Mouse (Mus musculus): ENCODE results near the gene Brf1.

Gene Brf1

GRCm38 (mm10) chr12:112976371-112977073 lies 24.0 kb downstream of the Brf1 start, which contains the start of gene Btbd6:
Gene Btbd6 (plus strand): TSS chr12:112976482.
- peak; percentile 89 for DNase-seq (ENCODE audit: low spot score)

GRCm38 (mm10) chr12:112974736-112975135 lies 25.8 kb downstream of the Brf1 start:
- no peak for DNase-seq (ENCODE audit: low spot score)

GRCm38 (mm10) chr12:112969616-112970015 lies 30.9 kb downstream of the Brf1 start:
- no peak for DNase-seq (ENCODE audit: low spot score)

- no peak for DNase-seq (ENCODE audit: low spot score)
Measured at GRCm38 (mm10) chr12:112968943-112969342, 31.6 kb downstream of the Brf1 start.

- no peak for DNase-seq (ENCODE audit: low spot score)
Measured at GRCm38 (mm10) chr12:112965783-112966182, 34.7 kb downstream of the Brf1 start.

- DNase-seq (ENCODE audit: low spot score) = no peak
Measured at GRCm38 (mm10) chr12:112961872-112962271, 38.6 kb downstream of the Brf1 start.

- DNase-seq (ENCODE audit: low spot score) = no peak
Measured at GRCm38 (mm10) chr12:112961428-112961827, 39.1 kb downstream of the Brf1 start.

- DNase-seq (ENCODE audit: low spot score) = no peak
Measured at GRCm38 (mm10) chr12:112959421-112959820, 41.1 kb downstream of the Brf1 start.

GRCm38 (mm10) chr12:112958303-112958702 lies 42.2 kb downstream of the Brf1 start:
- DNase-seq (ENCODE audit: low spot score) = peak; percentile 61

- DNase-seq (ENCODE audit: low spot score) = peak; percentile 79
Measured at GRCm38 (mm10) chr12:112955800-112956199, 44.7 kb downstream of the Brf1 start.

- DNase-seq (ENCODE audit: low spot score) = no peak
Measured at GRCm38 (mm10) chr12:112952926-112953565, 47.5 kb downstream of the Brf1 start.

- DNase-seq (ENCODE audit: low spot score) = no peak
Measured at GRCm38 (mm10) chr12:112952433-112952832, 48.1 kb downstream of the Brf1 start.

GRCm38 (mm10) chr12:112951150-112951842 lies 49.2 kb downstream of the Brf1 start:
- no peak for DNase-seq (ENCODE audit: low spot score)

GRCm38 (mm10) chr12:112950761-112951129 lies 49.8 kb downstream of the Brf1 start:
- no peak for DNase-seq (ENCODE audit: low spot score)

- peak; percentile 95 for DNase-seq (ENCODE audit: low spot score)
Measured at GRCm38 (mm10) chr12:112950040-112950760, 50.3 kb downstream of the Brf1 start.

- peak; percentile 48 for DNase-seq (ENCODE audit: low spot score)
Measured at GRCm38 (mm10) chr12:112947307-112947706, 53.2 kb downstream of the Brf1 start.

GRCm38 (mm10) chr12:112943669-112944068 lies 56.8 kb downstream of the Brf1 start:
- DNase-seq (ENCODE audit: low spot score) = no peak

- DNase-seq (ENCODE audit: low spot score) = peak; percentile 86
Measured at GRCm38 (mm10) chr12:112941776-112942713, 58.5 kb downstream of the Brf1 start, which contains the start of gene Nudt14. Gene Nudt14 (minus strand): TSS chr12:112942124.

GRCm38 (mm10) chr12:112941156-112941775 lies 59.2 kb downstream of the Brf1 start:
- DNase-seq (ENCODE audit: low spot score) = no peak

- DNase-seq (ENCODE audit: low spot score) = no peak
Measured at GRCm38 (mm10) chr12:112940710-112941109, 59.8 kb downstream of the Brf1 start.

- no peak for DNase-seq (ENCODE audit: low spot score)
Measured at GRCm38 (mm10) chr12:112940238-112940637, 60.3 kb downstream of the Brf1 start.
